Mouse (Mus musculus): ENCODE measurements at regions not wholly inside any gene's neighbourhood (a gene's known extent, or its start where the extent isn't known, plus 50 kb on each side); places are given as distances from the start of the nearest gene placed in this dataset.

- TF ChIP-seq CTCF (IDR thresholded peaks at IDR 0.05; ENCODE audit: borderline replicate concordance, insufficient read depth, low read length) (no peak), POLR2A (IDR thresholded peaks at IDR 0.05; ENCODE audit: low read depth, low read length) (no peak)
These were observed 169.7 kb downstream of the Papss1 start for GRCm38 (mm10) chr3:131734226-131734625.

Data from embryonic fibroblast, embryonic 13.5 days (primary cell).